Mouse (Mus musculus): Measurements from ENCODE around the gene Pacs1. TPM values are rescaled to one million over a fixed set of nuclear protein-coding genes. Genes with fewer than 3 reads are reported as not detected.

Pacs1 gene
- polyA plus RNA-seq, 1 experiment from 2014 or later: 36.6 TPM

DNA sequence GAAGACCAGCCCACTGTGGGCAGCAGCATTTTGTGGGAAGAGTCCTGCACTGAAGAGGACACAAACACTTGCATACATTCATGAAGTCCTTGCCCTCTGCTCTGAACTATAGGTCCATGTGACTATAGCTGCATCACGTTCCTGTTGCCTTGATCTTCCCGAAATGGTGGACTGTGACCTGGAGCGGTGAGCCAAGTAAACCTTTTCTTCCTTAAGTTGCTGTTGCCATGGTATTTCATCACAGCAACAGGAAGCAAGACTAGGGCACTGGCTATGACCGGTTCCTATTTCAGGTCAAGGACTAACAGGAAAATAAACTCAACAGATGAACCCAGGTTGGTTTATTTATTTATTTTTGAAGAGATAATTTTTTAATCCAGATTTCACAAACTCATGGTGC is 141.7 kb downstream of the Pacs1 start:
- H3K4me3 ChIP-seq: no peak overlapping the region
- H3K4me1 ChIP-seq: no peaks in the 10 kb centered on the region
- no peaks in the 10 kb centered on the region for H3K27me3 ChIP-seq
- ATAC-seq (ENCODE audit: low FRiP score): no peak
- H3K36me3 ChIP-seq: peaks cover 20% of the 10 kb centered on the region
- H3K9ac ChIP-seq: no peak overlapping the region
- 79% methylated on average over 4 of the region's 4 CpGs for WGBS
- no peak overlapping the region for H3K27ac ChIP-seq
- no peaks in the 10 kb centered on the region for H3K9me3 ChIP-seq (replicated peaks)
- H3K4me2 ChIP-seq (replicated peaks): no peak overlapping the region

GRCm38 (mm10) chr19:5129770-5130169 is 143.1 kb downstream of the Pacs1 start:
- ATAC-seq (ENCODE audit: low FRiP score): no peak

GRCm38 (mm10) chr19:5124055-5124614 is 148.8 kb downstream of the Pacs1 start:
- H3K4me3 ChIP-seq: no peak overlapping the region
- WGBS: 75% methylated on average over 7 of the region's 7 CpGs
- ATAC-seq (ENCODE audit: low FRiP score): no peak
- no peak overlapping the region for H3K4me2 ChIP-seq (replicated peaks)
- no peaks in the 10 kb centered on the region for H3K36me3 ChIP-seq
- peaks cover 2% of the 10 kb centered on the region; the same call in 1 of the 2 replicates for H3K4me1 ChIP-seq
- H3K27me3 ChIP-seq: 0 out of 2 replicates have a peak, but pooled peaks cover 2% of the 10 kb centered on the region
- no peak overlapping the region for H3K9ac ChIP-seq
- H3K27ac ChIP-seq: no peak overlapping the region
- no peaks in the 10 kb centered on the region for H3K9me3 ChIP-seq (replicated peaks)

More at GRCm38 (mm10) chr19:5129770-5130169, 143.1 kb downstream of the Pacs1 start:
- H3K4me2 ChIP-seq (replicated peaks): no peak overlapping the region
- H3K36me3 ChIP-seq: peaks cover 17% of the 10 kb centered on the region
- H3K4me1 ChIP-seq: no peaks in the 10 kb centered on the region
- H3K9me3 ChIP-seq (replicated peaks): no peaks in the 10 kb centered on the region
- 31% methylated on average over 1 of the region's 1 CpGs for WGBS
- no peak overlapping the region for H3K27ac ChIP-seq
- H3K27me3 ChIP-seq: no peaks in the 10 kb centered on the region
- no peak overlapping the region for H3K4me3 ChIP-seq
- H3K9ac ChIP-seq: no peak overlapping the region

DNA sequence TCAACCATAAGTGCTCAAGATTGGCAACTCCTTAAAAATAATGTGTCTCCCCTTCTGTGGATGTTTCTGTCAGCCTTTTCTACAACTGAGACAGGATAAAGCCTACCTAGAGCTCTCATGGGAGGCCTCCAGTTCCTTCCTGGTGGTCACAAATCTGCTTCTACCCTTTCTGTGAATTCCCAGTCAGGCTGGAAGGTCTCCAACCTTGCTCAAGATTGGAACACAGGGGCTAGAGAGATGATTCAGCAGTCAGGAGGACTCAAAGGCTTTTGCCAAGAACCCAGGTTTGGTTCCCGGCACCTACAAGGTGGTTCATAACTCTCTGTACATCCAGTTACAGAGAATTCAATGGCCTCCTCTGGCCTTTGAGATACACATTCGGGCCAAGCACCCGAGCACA is 149.7 kb downstream of the Pacs1 start:
- 0 out of 2 replicates have a peak, but pooled peaks cover 5% of the 10 kb centered on the region for H3K27me3 ChIP-seq
- H3K4me3 ChIP-seq: no peak overlapping the region
- WGBS: 90% methylated on average over 3 of the region's 3 CpGs
- no peak overlapping the region for H3K4me2 ChIP-seq (replicated peaks)
- H3K36me3 ChIP-seq: no peaks in the 10 kb centered on the region
- no peak overlapping the region for H3K27ac ChIP-seq
- peaks cover 6% of the 10 kb centered on the region; the same call in 1 of the 2 replicates for H3K4me1 ChIP-seq
- no peak for ATAC-seq (ENCODE audit: low FRiP score)
- no peaks in the 10 kb centered on the region for H3K9me3 ChIP-seq (replicated peaks)
- H3K9ac ChIP-seq: no peak overlapping the region

DNA sequence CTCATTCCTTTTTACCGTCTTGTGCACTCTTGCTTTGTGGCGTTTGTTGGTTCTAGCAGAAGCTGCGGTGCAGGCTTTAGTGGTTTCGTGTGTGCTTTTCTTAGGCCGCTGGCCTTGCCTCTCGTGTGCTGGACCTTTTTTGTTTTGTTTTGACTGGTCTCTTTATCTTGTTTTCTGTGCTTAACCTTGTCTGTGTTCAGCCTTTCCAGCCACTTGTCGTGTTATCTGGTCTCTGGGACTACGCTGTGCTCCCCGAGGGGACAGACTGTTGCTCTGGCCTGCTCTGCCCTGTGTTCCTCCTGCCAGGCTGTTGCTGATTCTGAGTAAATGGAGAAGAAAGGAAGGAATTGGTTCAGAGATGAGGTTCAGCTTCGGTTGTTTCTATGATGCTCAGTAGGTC is 150.4 kb downstream of the Pacs1 start:
- peaks cover 6% of the 10 kb centered on the region; the same call in 1 of the 2 replicates for H3K4me1 ChIP-seq
- ATAC-seq (ENCODE audit: low FRiP score): no peak
- 0 out of 2 replicates have a peak, but pooled peaks cover 5% of the 10 kb centered on the region for H3K27me3 ChIP-seq
- no peak overlapping the region for H3K9ac ChIP-seq
- no peak overlapping the region for H3K27ac ChIP-seq
- no peak overlapping the region for H3K4me2 ChIP-seq (replicated peaks)
- no peaks in the 10 kb centered on the region for H3K36me3 ChIP-seq
- no peaks in the 10 kb centered on the region for H3K9me3 ChIP-seq (replicated peaks)
- H3K4me3 ChIP-seq: no peak overlapping the region
- 69% methylated on average over 10 of the region's 10 CpGs for WGBS

- H3K27ac ChIP-seq: peak within 1 kb of the TSS; percentile 94
- ATAC-seq (ENCODE audit: low FRiP score): peak; percentile 87
- peaks cover 20% of the 10 kb centered on the region for H3K4me1 ChIP-seq
- peaks cover 16% of the 10 kb centered on the region for H3K36me3 ChIP-seq
- 0 out of 2 replicates have a peak, but pooled peaks cover 5% of the 10 kb centered on the region for H3K27me3 ChIP-seq
- peak within 1 kb of the TSS; percentile 90 for H3K9ac ChIP-seq
- peak within 1 kb of the TSS; percentile 82 for H3K4me3 ChIP-seq
- peak within 1 kb of the TSS; percentile 73 for H3K4me2 ChIP-seq (replicated peaks)
- 2% methylated on average over 18 of the region's 18 CpGs for WGBS
- H3K9me3 ChIP-seq (replicated peaks): no peaks in the 10 kb centered on the region
Measured at GRCm38 (mm10) chr19:5118384-5118698, 154.6 kb downstream of the Pacs1 start, which contains the start of gene Klc2. TSS of gene Klc2 (minus strand) at chr19:5118560.

GRCm38 (mm10) chr19:5117494-5118383 is 155.2 kb downstream of the Pacs1 start:
- peak; percentile 87 for ATAC-seq (ENCODE audit: low FRiP score)
- peak overlapping the region; percentile 73 for H3K4me2 ChIP-seq (replicated peaks)
- H3K36me3 ChIP-seq: peaks cover 22% of the 10 kb centered on the region
- peak overlapping the region; percentile 94 for H3K27ac ChIP-seq
- H3K27me3 ChIP-seq: 0 out of 2 replicates have a peak, but pooled peaks cover 5% of the 10 kb centered on the region
- H3K9ac ChIP-seq: peak overlapping the region; percentile 90
- under 1% methylated on average over 80 of the region's 83 CpGs for WGBS
- H3K4me1 ChIP-seq: peaks cover 20% of the 10 kb centered on the region
- peak overlapping the region; percentile 82 for H3K4me3 ChIP-seq
- no peaks in the 10 kb centered on the region for H3K9me3 ChIP-seq (replicated peaks)

DNA sequence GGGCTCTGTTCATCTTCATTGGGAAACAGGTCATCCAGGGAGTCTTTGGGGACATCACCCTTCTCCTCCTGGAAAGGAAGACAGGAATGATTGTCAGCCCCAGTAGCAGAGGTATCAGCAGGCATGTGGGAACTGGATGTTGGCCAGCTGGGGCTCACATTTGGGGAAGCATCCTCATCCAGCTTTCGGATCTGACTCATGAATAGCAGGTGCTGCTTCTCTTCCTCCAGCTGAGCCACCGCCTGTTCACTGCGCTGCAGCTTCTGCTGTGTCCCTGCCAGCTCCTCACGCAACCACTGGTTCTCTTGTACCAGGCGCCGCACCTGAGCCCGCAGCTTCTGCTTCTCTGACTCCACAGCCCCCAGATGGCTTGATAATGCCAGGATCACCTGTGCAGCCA is 159.1 kb downstream of the Pacs1 start:
- Histone ChIP-seq H3K27ac (no peak overlapping the region), H3K27me3 (no peaks in the 10 kb centered on the region), H3K4me2 (replicated peaks) (no peak overlapping the region), H3K9ac (no peak overlapping the region), H3K4me3 (no peak overlapping the region), H3K4me1 (peaks cover 14% of the 10 kb centered on the region), H3K36me3 (peaks cover 61% of the 10 kb centered on the region), H3K9me3 (replicated peaks) (no peaks in the 10 kb centered on the region)
- no peak for ATAC-seq (ENCODE audit: low FRiP score)
- WGBS: 89% methylated on average over 7 of the region's 7 CpGs

DNA sequence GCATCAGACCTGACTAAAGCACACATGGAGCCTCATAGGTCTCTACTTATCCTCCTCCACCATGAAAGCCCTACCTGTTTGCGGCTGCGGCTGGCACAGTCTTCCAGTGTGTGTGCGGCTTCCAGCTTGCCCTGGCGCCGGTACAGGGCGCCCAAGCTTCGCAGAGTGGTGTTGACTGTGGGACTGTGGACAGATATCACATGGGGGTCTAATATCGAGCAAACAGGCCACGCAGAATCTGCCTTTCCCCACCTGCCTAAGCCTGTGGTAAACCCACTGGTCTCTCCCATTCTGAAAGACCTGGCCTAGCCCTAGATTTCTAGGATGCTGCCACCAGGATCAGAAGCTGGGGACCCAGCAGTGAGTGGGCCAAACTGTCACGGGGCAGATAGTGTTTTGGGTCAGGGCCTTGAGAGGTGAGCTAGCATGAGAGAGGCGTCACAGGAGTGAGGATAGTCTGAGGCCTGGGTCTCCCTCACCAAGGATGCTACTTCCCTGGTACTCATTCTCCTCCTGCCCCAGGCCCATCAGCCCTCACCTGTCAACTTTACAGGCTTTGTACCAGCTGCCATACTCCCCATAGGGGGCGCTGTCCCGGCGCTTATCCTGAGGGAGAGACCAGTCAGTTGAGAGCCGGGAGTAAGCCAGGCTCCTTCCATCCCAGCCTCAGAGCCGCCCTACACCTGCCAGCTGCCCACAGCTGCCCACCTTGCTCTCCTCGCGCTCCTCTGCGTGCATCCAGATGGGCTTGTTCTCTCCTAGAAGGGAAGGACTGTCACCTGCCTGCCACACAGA is 163.1 kb downstream of the Pacs1 start:
- H3K4me3 ChIP-seq: no peak overlapping the region
- H3K9ac ChIP-seq: no peak overlapping the region
- no peak overlapping the region for H3K4me2 ChIP-seq (replicated peaks)
- WGBS: 70% methylated on average over 19 of the region's 19 CpGs
- no peaks in the 10 kb centered on the region for H3K9me3 ChIP-seq (replicated peaks)
- no peaks in the 10 kb centered on the region for H3K27me3 ChIP-seq
- ATAC-seq (ENCODE audit: low FRiP score): no peak
- H3K4me1 ChIP-seq: peaks cover 17% of the 10 kb centered on the region
- no peak overlapping the region for H3K27ac ChIP-seq
- H3K36me3 ChIP-seq: peaks cover 70% of the 10 kb centered on the region

- Histone ChIP-seq H3K9ac (no peak overlapping the region), H3K9me3 (replicated peaks) (no peaks in the 10 kb centered on the region), H3K27me3 (no peaks in the 10 kb centered on the region), H3K36me3 (peaks cover 74% of the 10 kb centered on the region), H3K27ac (no peak overlapping the region), H3K4me2 (replicated peaks) (no peak overlapping the region), H3K4me3 (no peak overlapping the region), H3K4me1 (peaks cover 17% of the 10 kb centered on the region)
- 57% methylated on average over 4 of the region's 4 CpGs for WGBS
- ATAC-seq (ENCODE audit: low FRiP score): no peak
Measured at GRCm38 (mm10) chr19:5108702-5109101, 164.2 kb downstream of the Pacs1 start.

DNA sequence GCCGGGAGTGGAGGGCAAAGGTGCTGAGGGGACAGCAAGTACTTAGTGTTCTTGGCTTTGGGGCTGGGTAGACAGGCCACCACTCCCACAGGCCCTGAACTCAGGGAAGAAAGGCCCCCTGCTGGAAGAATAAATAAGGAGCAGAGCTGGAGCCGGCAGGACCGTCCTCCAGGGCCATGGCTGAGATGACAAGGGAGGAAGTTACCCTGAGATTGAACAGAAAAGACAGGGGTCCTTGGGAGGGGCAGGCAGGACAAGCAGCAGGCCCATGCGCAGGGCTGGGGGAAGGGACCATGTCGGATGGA is 164.7 kb downstream of the Pacs1 start:
- H3K9me3 ChIP-seq (replicated peaks): no peaks in the 10 kb centered on the region
- 27% methylated on average over 5 of the region's 5 CpGs for WGBS
- no peak overlapping the region for H3K4me2 ChIP-seq (replicated peaks)
- peaks cover 17% of the 10 kb centered on the region for H3K4me1 ChIP-seq
- ATAC-seq (ENCODE audit: low FRiP score): no peak
- no peak overlapping the region for H3K4me3 ChIP-seq
- H3K27me3 ChIP-seq: no peaks in the 10 kb centered on the region
- peak overlapping the region; percentile 32; the same call in 1 of the 2 replicates for H3K9ac ChIP-seq
- peaks cover 74% of the 10 kb centered on the region for H3K36me3 ChIP-seq
- no peak overlapping the region for H3K27ac ChIP-seq

Data from hindbrain, embryonic 12.5 days (tissue).